18 mouse cellular contexts compared by ENCODE assay signal in genomic region chr5:99240501-99240900, GRCm38 (mm10).
DNase-seq lines count a peak whose midpoint lies in the region; ATAC-seq and TF ChIP-seq lines count a peak whose summit lies in the region.
"Had no signal": no experiment of that assay in that cellular context is flagged by ENCODE, and none has a peak within 500 bp of the region (broad histone marks: within the 10 kb centered on the region; RNA-seq: fewer than 3 reads in every experiment).

No protein-coding gene starts in this region.

- ATAC-seq in heart, embryonic 15.5 days (replicated peaks; ENCODE audit: insufficient number of reproducible peaks, insufficient read depth, low FRiP score, low read depth): no peak
- no peak for ATAC-seq in heart, embryonic 11.5 days (replicated peaks; ENCODE audit: insufficient number of reproducible peaks, low FRiP score, low TSS enrichment)
- ATAC-seq in liver, postnatal 0 days: peak; percentile 33; the same call in 1 of the 2 replicates
- no peak for ATAC-seq in midbrain, embryonic 11.5 days (ENCODE audit: low FRiP score)
- ATAC-seq: forebrain, embryonic 13.5 days; intestine, embryonic 15.5 days had no signal

- no peak for TF ChIP-seq EP300 in liver, postnatal 0 days (IDR thresholded peaks at IDR 0.05; ENCODE audit: low read depth)

- WGBS in heart, embryonic 15.5 days: 86% methylated on average over 6 of the region's 6 CpGs
- 88% methylated on average over 6 of the region's 6 CpGs for WGBS in heart, embryonic 11.5 days (ENCODE audit: insufficient replicate concordance)
- WGBS in liver, postnatal 0 days (ENCODE audit: insufficient replicate concordance): 97% methylated on average over 6 of the region's 6 CpGs
- 98% methylated on average over 6 of the region's 6 CpGs for WGBS in midbrain, embryonic 11.5 days
- WGBS in midbrain, embryonic 10.5 days: 96% methylated on average over 6 of the region's 6 CpGs

- H3K4me2 ChIP-seq in heart, embryonic 15.5 days: no peak overlapping the region
- no peak overlapping the region for H3K4me2 ChIP-seq in heart, embryonic 11.5 days
- H3K4me2 ChIP-seq in liver, postnatal 0 days (ENCODE audit: low read depth, low read length): no peak overlapping the region
- H3K4me2 ChIP-seq in midbrain, embryonic 11.5 days: no peak overlapping the region
- H3K4me2 ChIP-seq: forebrain, embryonic 13.5 days; hindbrain, embryonic 14.5 days; intestine, embryonic 15.5 days had no signal

- H3K27ac ChIP-seq in heart, embryonic 15.5 days: peak overlapping the region; percentile 52
- no peak overlapping the region for H3K27ac ChIP-seq in heart, embryonic 11.5 days (ENCODE audit: low read depth, low read length)
- no peak overlapping the region for H3K27ac ChIP-seq in liver, postnatal 0 days (ENCODE audit: low read depth)
- no peak overlapping the region for H3K27ac ChIP-seq in midbrain, embryonic 11.5 days (ENCODE audit: low read depth, low read length)
- no peak overlapping the region for H3K27ac ChIP-seq in midbrain, embryonic 10.5 days (replicated peaks)
- H3K27ac ChIP-seq: embryonic facial prominence, embryonic 10.5 days; forebrain, embryonic 13.5 days; gastrocnemius, adult 2 months; hindbrain, embryonic 10.5 days; hindbrain, embryonic 14.5 days; intestine, embryonic 15.5 days had no signal

- peaks cover 50% of the 10 kb centered on the region for H3K36me3 ChIP-seq in heart, embryonic 15.5 days
- peaks cover 18% of the 10 kb centered on the region; the same call in 1 of the 2 replicates for H3K36me3 ChIP-seq in heart, embryonic 11.5 days (ENCODE audit: control insufficient read depth, insufficient read depth, low read length)
- peaks cover 52% of the 10 kb centered on the region for H3K36me3 ChIP-seq in liver, postnatal 0 days (replicated peaks; ENCODE audit: insufficient read depth, low read length)
- H3K36me3 ChIP-seq in midbrain, embryonic 11.5 days (ENCODE audit: control insufficient read depth, insufficient read depth, low read length): no peaks in the 10 kb centered on the region
- H3K36me3 ChIP-seq in midbrain, embryonic 10.5 days: peaks cover 42% of the 10 kb centered on the region

- no peaks in the 10 kb centered on the region for H3K9me3 ChIP-seq in heart, embryonic 15.5 days (replicated peaks)
- H3K9me3 ChIP-seq in heart, embryonic 11.5 days (replicated peaks; ENCODE audit: control insufficient read depth, low read length): no peaks in the 10 kb centered on the region
- no peaks in the 10 kb centered on the region for H3K9me3 ChIP-seq in liver, postnatal 0 days (ENCODE audit: low read length)
- no peaks in the 10 kb centered on the region for H3K9me3 ChIP-seq in midbrain, embryonic 11.5 days (ENCODE audit: control insufficient read depth, low read length)
- H3K9me3 ChIP-seq in midbrain, embryonic 10.5 days (replicated peaks): no peaks in the 10 kb centered on the region
- H3K9me3 ChIP-seq: embryonic facial prominence, embryonic 10.5 days; forebrain, embryonic 13.5 days; hindbrain, embryonic 10.5 days; intestine, embryonic 15.5 days had no signal

- no peak overlapping the region for H3K9ac ChIP-seq in heart, embryonic 15.5 days
- no peak overlapping the region for H3K9ac ChIP-seq in heart, embryonic 11.5 days (ENCODE audit: low read depth, low read length)
- H3K9ac ChIP-seq in liver, postnatal 0 days (replicated peaks): no peak overlapping the region
- no peak overlapping the region for H3K9ac ChIP-seq in midbrain, embryonic 11.5 days (ENCODE audit: low read length)
- H3K9ac ChIP-seq: forebrain, embryonic 13.5 days; hindbrain, embryonic 14.5 days; intestine, embryonic 15.5 days had no signal

- H3K4me1 ChIP-seq in heart, embryonic 15.5 days (replicated peaks): peaks cover 40% of the 10 kb centered on the region
- peaks cover 17% of the 10 kb centered on the region for H3K4me1 ChIP-seq in heart, embryonic 11.5 days (ENCODE audit: control insufficient read depth, insufficient read depth, low read length)
- peaks cover 2% of the 10 kb centered on the region; the same call in 1 of the 2 replicates for H3K4me1 ChIP-seq in liver, postnatal 0 days (ENCODE audit: insufficient read depth)
- H3K4me1 ChIP-seq in midbrain, embryonic 11.5 days (ENCODE audit: control insufficient read depth, insufficient read depth, low read length): no peaks in the 10 kb centered on the region
- peaks cover 2% of the 10 kb centered on the region; the same call in 1 of the 2 replicates for H3K4me1 ChIP-seq in midbrain, embryonic 10.5 days

- H3K4me3 ChIP-seq in heart, embryonic 15.5 days: no peak overlapping the region
- H3K4me3 ChIP-seq in heart, embryonic 11.5 days (ENCODE audit: low read depth, low read length): no peak overlapping the region
- no peak overlapping the region for H3K4me3 ChIP-seq in liver, postnatal 0 days (ENCODE audit: low read depth, low read length)
- no peak overlapping the region for H3K4me3 ChIP-seq in midbrain, embryonic 11.5 days (ENCODE audit: low read depth, low read length)
- H3K4me3 ChIP-seq in midbrain, embryonic 10.5 days: no peak overlapping the region
- H3K4me3 ChIP-seq: embryonic facial prominence, embryonic 10.5 days; forebrain, embryonic 13.5 days; gastrocnemius, adult 2 months; hindbrain, embryonic 10.5 days; intestine, embryonic 15.5 days had no signal

- TF ChIP-seq CTCF in liver, postnatal 0 days (IDR thresholded peaks at IDR 0.05; ENCODE audit: low read depth): no peak

- no peak for DNase-seq in liver, postnatal 0 days
- no peak for DNase-seq in liver
- DNase-seq in midbrain, embryonic 11.5 days (ENCODE audit: low spot score, missing footprints): peak; percentile 47
- no peak for DNase-seq in midbrain, embryonic 10.5 days (ENCODE audit: low spot score)
- DNase-seq in adrenal gland, postnatal 4 days (ENCODE audit: low spot score in 2 of 2): no peak
- DNase-seq: adrenal gland, adult 2 months; adrenal gland, postnatal 25 days; cerebellum, adult 2 months; cerebellum, postnatal 10 days; gastrocnemius, adult 2 months; gastrocnemius, postnatal 25 days had no signal

- no peaks in the 10 kb centered on the region for H3K27me3 ChIP-seq in heart, embryonic 15.5 days
- no peaks in the 10 kb centered on the region for H3K27me3 ChIP-seq in heart, embryonic 11.5 days (ENCODE audit: control insufficient read depth, insufficient read depth, low read length)
- no peaks in the 10 kb centered on the region for H3K27me3 ChIP-seq in liver, postnatal 0 days (ENCODE audit: insufficient read depth, low read length)
- no peaks in the 10 kb centered on the region for H3K27me3 ChIP-seq in midbrain, embryonic 11.5 days (ENCODE audit: control insufficient read depth, insufficient read depth, low read length)
- peaks cover 5% of the 10 kb centered on the region; the same call in 1 of the 2 replicates for H3K27me3 ChIP-seq in midbrain, embryonic 10.5 days (ENCODE audit: low read depth, poor library complexity, severe bottlenecking)
- H3K27me3 ChIP-seq: forebrain, embryonic 13.5 days; intestine, embryonic 15.5 days had no signal
